Mouse (Mus musculus): ENCODE measurements around the gene Arid1b. TPM values are rescaled to one million over a fixed set of nuclear protein-coding genes. Genes with fewer than 3 reads are reported as not detected.

Gene Arid1b
- polyA plus RNA-seq, 1 experiment from 2014 or later, result 8.7 TPM

- Histone ChIP-seq H3K9me3 (replicated peaks) (no peaks in the 10 kb centered on the region), H3K9ac (no peak overlapping the region), H3K27me3 (replicated peaks) (no peaks in the 10 kb centered on the region), H3K4me2 (peak overlapping the region; percentile 38), H3K4me1 (replicated peaks) (peaks cover 48% of the 10 kb centered on the region), H3K36me3 (peaks cover 4% of the 10 kb centered on the region; the same call in 1 of the 2 replicates), H3K27ac (ENCODE audit: poor library complexity, severe bottlenecking) (no peak overlapping the region), H3K4me3 (no peak overlapping the region)
- no peak; the same call in 1 of the 2 replicates for ATAC-seq (ENCODE audit: insufficient number of reproducible peaks, low FRiP score)
- 24% methylated on average over 11 of the region's 11 CpGs for WGBS
Observed at GRCm38 (mm10) chr17:5021303-5022003, 27.3 kb downstream of the Arid1b start.

- Histone ChIP-seq H3K27me3 (replicated peaks) (no peaks in the 10 kb centered on the region), H3K27ac (ENCODE audit: poor library complexity, severe bottlenecking) (no peak overlapping the region), H3K9ac (no peak overlapping the region), H3K4me1 (replicated peaks) (peaks cover 47% of the 10 kb centered on the region), H3K36me3 (peaks cover 4% of the 10 kb centered on the region; the same call in 1 of the 2 replicates), H3K4me3 (no peak overlapping the region), H3K9me3 (replicated peaks) (no peaks in the 10 kb centered on the region), H3K4me2 (peak overlapping the region; percentile 38)
- ATAC-seq (ENCODE audit: insufficient number of reproducible peaks, low FRiP score), result no peak
- 67% methylated on average over 9 of the region's 9 CpGs for WGBS
Observed at GRCm38 (mm10) chr17:5022019-5022544, 27.9 kb downstream of the Arid1b start.

- Histone ChIP-seq H3K9me3 (replicated peaks) (no peaks in the 10 kb centered on the region), H3K4me2 (no peak overlapping the region), H3K27me3 (replicated peaks) (no peaks in the 10 kb centered on the region), H3K27ac (ENCODE audit: poor library complexity, severe bottlenecking) (no peak overlapping the region), H3K36me3 (peaks cover 4% of the 10 kb centered on the region; the same call in 1 of the 2 replicates), H3K4me1 (replicated peaks) (peaks cover 41% of the 10 kb centered on the region), H3K4me3 (no peak overlapping the region), H3K9ac (no peak overlapping the region)
- 67% methylated on average over 10 of the region's 10 CpGs for WGBS
- ATAC-seq (ENCODE audit: insufficient number of reproducible peaks, low FRiP score), result no peak
Observed at GRCm38 (mm10) chr17:5023745-5024144, 29.6 kb downstream of the Arid1b start.

GRCm38 (mm10) chr17:5025400-5025799, 31.3 kb downstream of the Arid1b start:
- Histone ChIP-seq H3K4me1 (replicated peaks) (peaks cover 36% of the 10 kb centered on the region), H3K36me3 (no peaks in the 10 kb centered on the region), H3K4me3 (no peak overlapping the region), H3K9me3 (replicated peaks) (no peaks in the 10 kb centered on the region; the same call in 1 of the 2 replicates), H3K4me2 (no peak overlapping the region), H3K9ac (no peak overlapping the region), H3K27ac (ENCODE audit: poor library complexity, severe bottlenecking) (no peak overlapping the region), H3K27me3 (replicated peaks) (no peaks in the 10 kb centered on the region)
- WGBS, result 94% methylated on average over 1 of the region's 1 CpGs
- ATAC-seq (ENCODE audit: insufficient number of reproducible peaks, low FRiP score), result no peak

- WGBS, result 63% methylated on average over 2 of the region's 2 CpGs
- no peak overlapping the region for H3K4me2 ChIP-seq
- no peak for ATAC-seq (ENCODE audit: insufficient number of reproducible peaks, low FRiP score)
- H3K4me1 ChIP-seq (replicated peaks), result peaks cover 24% of the 10 kb centered on the region
- H3K27ac ChIP-seq (ENCODE audit: poor library complexity, severe bottlenecking), result no peak overlapping the region
- H3K9ac ChIP-seq, result no peak overlapping the region
- H3K4me3 ChIP-seq, result no peak overlapping the region
- no peaks in the 10 kb centered on the region for H3K36me3 ChIP-seq
- H3K27me3 ChIP-seq (replicated peaks), result no peaks in the 10 kb centered on the region
- no peaks in the 10 kb centered on the region; the same call in 1 of the 2 replicates for H3K9me3 ChIP-seq (replicated peaks)
Observed at GRCm38 (mm10) chr17:5026578-5026977, 32.4 kb downstream of the Arid1b start.

- ATAC-seq (ENCODE audit: insufficient number of reproducible peaks, low FRiP score), result no peak
- H3K27ac ChIP-seq (ENCODE audit: poor library complexity, severe bottlenecking), result no peak overlapping the region
- no peaks in the 10 kb centered on the region; the same call in 1 of the 2 replicates for H3K9me3 ChIP-seq (replicated peaks)
- WGBS, result 87% methylated on average over 4 of the region's 4 CpGs
- peaks cover 31% of the 10 kb centered on the region for H3K4me1 ChIP-seq (replicated peaks)
- H3K4me2 ChIP-seq, result no peak overlapping the region
- no peak overlapping the region for H3K4me3 ChIP-seq
- H3K27me3 ChIP-seq (replicated peaks), result no peaks in the 10 kb centered on the region
- H3K36me3 ChIP-seq, result no peaks in the 10 kb centered on the region
- H3K9ac ChIP-seq, result no peak overlapping the region
Observed at GRCm38 (mm10) chr17:5029148-5029547, 35.0 kb downstream of the Arid1b start.

- no peaks in the 10 kb centered on the region; the same call in 1 of the 2 replicates for H3K9me3 ChIP-seq (replicated peaks)
- WGBS, result 76% methylated on average over 2 of the region's 2 CpGs
- H3K4me3 ChIP-seq, result no peak overlapping the region
- no peak for ATAC-seq (ENCODE audit: insufficient number of reproducible peaks, low FRiP score)
- no peak overlapping the region for H3K9ac ChIP-seq
- H3K4me1 ChIP-seq (replicated peaks), result peaks cover 26% of the 10 kb centered on the region
- no peak overlapping the region for H3K4me2 ChIP-seq
- no peaks in the 10 kb centered on the region for H3K36me3 ChIP-seq
- no peaks in the 10 kb centered on the region for H3K27me3 ChIP-seq (replicated peaks)
- H3K27ac ChIP-seq (ENCODE audit: poor library complexity, severe bottlenecking), result no peak overlapping the region
Observed at GRCm38 (mm10) chr17:5030290-5030689, 36.2 kb downstream of the Arid1b start.

GRCm38 (mm10) chr17:5033346-5033745, 39.2 kb downstream of the Arid1b start:
- Histone ChIP-seq H3K27me3 (replicated peaks) (no peaks in the 10 kb centered on the region), H3K4me2 (no peak overlapping the region), H3K4me1 (replicated peaks) (peaks cover 31% of the 10 kb centered on the region), H3K27ac (ENCODE audit: poor library complexity, severe bottlenecking) (no peak overlapping the region), H3K4me3 (no peak overlapping the region), H3K9me3 (replicated peaks) (no peaks in the 10 kb centered on the region; the same call in 1 of the 2 replicates), H3K9ac (no peak overlapping the region), H3K36me3 (no peaks in the 10 kb centered on the region)
- WGBS, result 68% methylated on average over 3 of the region's 3 CpGs
- no peak for ATAC-seq (ENCODE audit: insufficient number of reproducible peaks, low FRiP score)

- H3K9ac ChIP-seq, result no peak overlapping the region
- no peaks in the 10 kb centered on the region for H3K36me3 ChIP-seq
- no peak overlapping the region for H3K4me3 ChIP-seq
- peaks cover 38% of the 10 kb centered on the region for H3K4me1 ChIP-seq (replicated peaks)
- H3K4me2 ChIP-seq, result no peak overlapping the region
- no peak for ATAC-seq (ENCODE audit: insufficient number of reproducible peaks, low FRiP score)
- H3K27ac ChIP-seq (ENCODE audit: poor library complexity, severe bottlenecking), result no peak overlapping the region
- H3K27me3 ChIP-seq (replicated peaks), result no peaks in the 10 kb centered on the region
- H3K9me3 ChIP-seq (replicated peaks), result no peaks in the 10 kb centered on the region
- WGBS, result 51% methylated on average over 3 of the region's 3 CpGs
Observed at GRCm38 (mm10) chr17:5034201-5034600, 40.1 kb downstream of the Arid1b start.

GRCm38 (mm10) chr17:5036200-5036835, 42.2 kb downstream of the Arid1b start:
- H3K27ac ChIP-seq (ENCODE audit: poor library complexity, severe bottlenecking), result no peak overlapping the region
- no peaks in the 10 kb centered on the region for H3K36me3 ChIP-seq
- no peaks in the 10 kb centered on the region for H3K9me3 ChIP-seq (replicated peaks)
- no peak overlapping the region for H3K9ac ChIP-seq
- WGBS, result 54% methylated on average over 2 of the region's 2 CpGs
- no peak for ATAC-seq (ENCODE audit: insufficient number of reproducible peaks, low FRiP score)
- peaks cover 44% of the 10 kb centered on the region for H3K4me1 ChIP-seq (replicated peaks)
- no peaks in the 10 kb centered on the region for H3K27me3 ChIP-seq (replicated peaks)
- H3K4me3 ChIP-seq, result no peak overlapping the region
- no peak overlapping the region for H3K4me2 ChIP-seq

- ATAC-seq (ENCODE audit: insufficient number of reproducible peaks, low FRiP score), result no peak
- no peak overlapping the region for H3K27ac ChIP-seq (ENCODE audit: poor library complexity, severe bottlenecking)
- H3K9me3 ChIP-seq (replicated peaks), result no peaks in the 10 kb centered on the region
- peaks cover 39% of the 10 kb centered on the region for H3K4me1 ChIP-seq (replicated peaks)
- H3K4me3 ChIP-seq, result no peak overlapping the region
- no peaks in the 10 kb centered on the region for H3K27me3 ChIP-seq (replicated peaks)
- H3K9ac ChIP-seq, result no peak overlapping the region
- 0 out of 2 replicates have a peak, but pooled peaks cover 3% of the 10 kb centered on the region for H3K36me3 ChIP-seq
- no peak overlapping the region for H3K4me2 ChIP-seq
- 91% methylated on average over 8 of the region's 8 CpGs for WGBS
Observed at GRCm38 (mm10) chr17:5037199-5037598, 43.1 kb downstream of the Arid1b start.
